Mouse (Mus musculus) lung, adult 2 months (tissue): Measurements from ENCODE around the gene Exoc6.
"Not testable (repeated sequence)": the region's sequence is repeated elsewhere in the genome, so short reads cannot be mapped to it uniquely, and the experiment has no call there.

Experiments used
- CTCF ChIP-seq: fragments of 200-500 bp; IDR thresholded peaks from 2 replicates; pipeline ENCODE4 v1.5.1; 2011; ENCODE audit warnings: mild to moderate bottlenecking, low read length, control low read depth; ENCODE audit not compliant: insufficient read depth
- POLR2A ChIP-seq: fragments of 200-500 bp; IDR thresholded peaks from 2 replicates; pipeline ENCODE4 v1.6.1; 2011; ENCODE audit warnings: low read depth, mild to moderate bottlenecking, control low read depth, low read length, borderline replicate concordance; ENCODE audit errors: extremely low read depth

DNA sequence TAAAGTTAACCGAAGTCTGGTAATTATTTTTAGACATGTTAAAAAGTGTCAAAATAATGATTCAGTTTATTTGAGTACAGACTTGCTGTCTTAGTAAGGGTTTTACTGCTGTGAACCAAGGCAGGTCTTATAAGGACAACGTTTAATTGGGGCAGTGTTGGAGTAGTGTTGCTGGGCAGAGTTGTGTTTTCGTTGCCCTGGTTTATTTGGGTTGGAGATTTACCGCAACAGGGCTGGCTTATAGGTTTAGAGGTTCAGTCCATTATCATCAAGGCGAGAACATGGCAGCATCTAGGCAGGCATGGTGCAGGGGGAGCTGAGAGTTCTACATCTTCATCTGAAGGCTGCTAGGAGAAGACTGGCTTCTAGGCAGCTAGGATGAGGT is 4.0 kb downstream of the Exoc6 start:
- not testable (repeated sequence) for TF ChIP-seq CTCF, POLR2A
